Mouse (Mus musculus) CD4-positive, CD25-positive, alpha-beta regulatory T cell (primary cell): Measurements from ENCODE around the gene Ces1d. TPM values are rescaled to one million over a fixed set of nuclear protein-coding genes. Genes with fewer than 3 reads are reported as not detected.

Experiments
- polyA plus RNA-seq: library from polyadenylated mRNA; unstranded; fragments of 100-300 nt; shearing (Covaris generic); gene quantifications from one replicate; pipeline ENCODE4 v1.2.1, GENCODE M21; 2017

Gene Ces1d
- polyA plus RNA-seq = not detected

GRCm38 (mm10) chr8:93197685-93198525, at the start of gene Ces1d:
Gene Ces1d (minus strand): TSS chr8:93197838.

GRCm38 (mm10) chr8:93229446-93229845, 31.8 kb upstream of the Ces1d start, which contains the start of gene Ces1e:
Gene Ces1e (minus strand): TSS chr8:93229619.

GRCm38 (mm10) chr8:93131233-93131980, 66.2 kb downstream of the Ces1d start, which contains the start of gene Ces1c:
Gene Ces1c (minus strand): TSS chr8:93131283.

Other genes with a start within 250 kb of the Ces1d start
- gene Slc6a2, start 237.8 kb downstream of the Ces1d start, polyA plus RNA-seq = not detected
- not detected for gene Ces1a, start 149.6 kb downstream of the Ces1d start, polyA plus RNA-seq
- not detected for gene Ces1b, start 117.8 kb downstream of the Ces1d start, polyA plus RNA-seq
- gene Ces1c, start 66.6 kb downstream of the Ces1d start, polyA plus RNA-seq = not detected
- not detected for gene Ces1e, start 31.8 kb upstream of the Ces1d start, polyA plus RNA-seq
- not detected for gene Ces1f, start 81.9 kb upstream of the Ces1d start, polyA plus RNA-seq
- gene Ces1g, start 139.5 kb upstream of the Ces1d start, polyA plus RNA-seq = not detected
- gene Ces1h, start 181.9 kb upstream of the Ces1d start, polyA plus RNA-seq = not detected